ENCODE assay signal across 34 mouse cellular contexts in genomic region chr2:181237251-181238014, GRCm38 (mm10). TPM values are rescaled to one million over a fixed set of nuclear protein-coding genes. Genes with fewer than 3 reads are reported as not detected.
"Had no signal": no experiment of that assay in that cellular context is flagged by ENCODE, and none has a peak within 500 bp of the region (broad histone marks: within the 10 kb centered on the region; RNA-seq: fewer than 3 reads in every experiment).

No protein-coding gene starts in this region.

- H3K27me3 ChIP-seq: heart, embryonic 13.5 days; heart, embryonic 15.5 days; hindbrain, embryonic 15.5 days; kidney, embryonic 15.5 days; limb, embryonic 13.5 days; limb, embryonic 15.5 days had no signal

- H3K27ac ChIP-seq: heart, embryonic 13.5 days; heart, embryonic 15.5 days; hindbrain, embryonic 13.5 days; hindbrain, embryonic 15.5 days; hindbrain, postnatal 0 days; kidney, embryonic 15.5 days; kidney, postnatal 0 days; limb, embryonic 13.5 days; limb, embryonic 15.5 days had no signal

- H3K4me1 ChIP-seq: hindbrain, embryonic 15.5 days had no signal

- H3K4me3 ChIP-seq: heart, embryonic 13.5 days; heart, embryonic 15.5 days; hindbrain, embryonic 13.5 days; hindbrain, embryonic 15.5 days; kidney, embryonic 15.5 days; limb, embryonic 13.5 days; limb, embryonic 15.5 days had no signal

- H3K36me3 ChIP-seq: heart, embryonic 15.5 days; hindbrain, embryonic 13.5 days; hindbrain, embryonic 15.5 days had no signal

- DNase-seq: gastrocnemius, postnatal 14 days; gastrocnemius, postnatal 36 days; heart, postnatal 36 days; kidney, adult 11 months; kidney, adult 9 months; kidney, postnatal 14 days; layer of hippocampus, adult 9-11 months; layer of hippocampus, postnatal 36 days had no signal

- H3K9ac ChIP-seq: heart, embryonic 13.5 days; heart, embryonic 15.5 days; hindbrain, embryonic 13.5 days; hindbrain, embryonic 15.5 days; kidney, embryonic 15.5 days; limb, embryonic 13.5 days; limb, embryonic 15.5 days had no signal

RNA-seq across cellular contexts. Expression of gene Fndc11, which starts 17.6 kb away (rescaled TPM):
- total RNA-seq: gastrocnemius, adult 18-20 months; gastrocnemius, adult 8-10 months; gastrocnemius, postnatal 14 days; gastrocnemius, postnatal 36 days; heart, adult 18-20 months; hematopoietic stem cell, adult 5-6 weeks; layer of hippocampus, adult 8-10 months; layer of hippocampus, postnatal 14 days; layer of hippocampus, postnatal 36 days; left cerebral cortex, adult 18-20 months; left cerebral cortex, adult 8-10 months; left cerebral cortex, postnatal 10 days; left cerebral cortex, postnatal 4 days; liver, adult 2 months had no signal
- polyA plus RNA-seq: heart, postnatal 0 days; hindbrain, embryonic 11.5 days; intestine, embryonic 14.5 days had no signal

RNA-seq across cellular contexts. Expression of gene Srms, which starts 24.4 kb away (rescaled TPM):
- total RNA-seq: hematopoietic stem cell, adult 5-6 weeks had no signal

RNA-seq across cellular contexts. Expression of gene Ptk6, which starts 34.8 kb away (rescaled TPM):
- total RNA-seq: gastrocnemius, adult 18-20 months; gastrocnemius, adult 8-10 months; gastrocnemius, postnatal 14 days; gastrocnemius, postnatal 36 days; heart, postnatal 14 days; hematopoietic stem cell, adult 5-6 weeks; hindbrain, postnatal 0 days; layer of hippocampus, adult 18-20 months; layer of hippocampus, adult 8-10 months; layer of hippocampus, postnatal 14 days; left cerebral cortex, adult 18-20 months; left cerebral cortex, adult 8-10 months; left cerebral cortex, postnatal 10 days; left cerebral cortex, postnatal 4 days had no signal
- polyA plus RNA-seq: heart, embryonic 11.5 days; heart, postnatal 0 days; hindbrain, embryonic 11.5 days; hindbrain, embryonic 13.5 days; hindbrain, embryonic 15.5 days; hindbrain, postnatal 0 days; intestine, embryonic 14.5 days; kidney, embryonic 15.5 days; kidney, postnatal 0 days; limb, embryonic 13.5 days had no signal
